Mouse (Mus musculus) hindbrain, embryonic 12.5 days (tissue): Measurements from ENCODE around the gene Ubl7. TPM values are rescaled to one million over a fixed set of nuclear protein-coding genes. Genes with fewer than 3 reads are reported as not detected.
"Not testable (repeated sequence)": the region's sequence is repeated elsewhere in the genome, so short reads cannot be mapped to it uniquely, and the experiment has no call there.

Experiments
- ATAC-seq: fragments of 200-750 bp; cut with Nextera tagmentation; 2 replicates; pipeline ENCODE4 v1.8.0; 2017; ENCODE audit warnings: moderate TSS enrichment; ENCODE audit not compliant: low FRiP score
- H3K27ac ChIP-seq: fragments of 300-500 bp; sonication (generic); 2 replicates; pipeline ENCODE4 v1.5.1; 2016; ENCODE audit warnings: mild to moderate bottlenecking
- H3K27me3 ChIP-seq: fragments of 300-500 bp; sonication (generic); 2 replicates; pipeline ENCODE4 v1.6.1; 2016; ENCODE audit warnings: mild to moderate bottlenecking
- H3K36me3 ChIP-seq: fragments of 300-500 bp; sonication (generic); 2 replicates; pipeline ENCODE4 v1.6.1; 2016; ENCODE audit warnings: mild to moderate bottlenecking
- H3K4me1 ChIP-seq: fragments of 300-500 bp; sonication (generic); 2 replicates; pipeline ENCODE4 v1.6.1; 2016
- H3K4me2 ChIP-seq: fragments of 300-500 bp; sonication (generic); replicated peaks from 2 replicates; pipeline ENCODE4 v1.6.1; 2016; ENCODE audit warnings: mild to moderate bottlenecking
- H3K4me3 ChIP-seq: fragments of 300-500 bp; sonication (generic); 2 replicates; pipeline ENCODE4 v1.5.1; 2016; ENCODE audit warnings: mild to moderate bottlenecking
- H3K9ac ChIP-seq: fragments of 300-500 bp; sonication (generic); 2 replicates; pipeline ENCODE4 v1.6.1; 2016; ENCODE audit warnings: mild to moderate bottlenecking, moderate library complexity
- H3K9me3 ChIP-seq: fragments of 300-500 bp; sonication (generic); replicated peaks from 2 replicates; pipeline ENCODE4 v1.6.1; 2016; ENCODE audit warnings: mild to moderate bottlenecking
- WGBS: fragments of 180-500 bp; shearing (Covaris S2); methylation state at CpG from one replicate; pipeline ENCODE4 v1.1.7; 2016; 5-methylcytosine and 5-hydroxymethylcytosine counted together
- polyA plus RNA-seq: library from polyadenylated mRNA; unstranded; fragments of >200 nt; fragmentation: Nextera tagmentation; extraction: Ambion mirVana; gene quantifications from 2 replicates; pipeline ENCODE4 v1.2.1, GENCODE M21; 2016

Gene Ubl7
- polyA plus RNA-seq, 1 experiment from 2014 or later, result 143 TPM

GRCm38 (mm10) chr9:57881781-57882180, 29.0 kb upstream of the Ubl7 start:
- H3K27me3 ChIP-seq, H3K4me1 ChIP-seq, ATAC-seq, H3K9ac ChIP-seq, H3K4me3 ChIP-seq, H3K9me3 ChIP-seq, H3K27ac ChIP-seq, H3K4me2 ChIP-seq, H3K36me3 ChIP-seq: not testable (repeated sequence)
- 91% methylated on average over 2 of the region's 2 CpGs for WGBS

- H3K4me2 ChIP-seq, result no peak overlapping the region
- H3K4me1 ChIP-seq, result no peaks in the 10 kb centered on the region
- ATAC-seq, result no peak
- no peak overlapping the region for H3K4me3 ChIP-seq
- no peak overlapping the region for H3K9ac ChIP-seq
- no peaks in the 10 kb centered on the region for H3K27me3 ChIP-seq
- no peak overlapping the region for H3K27ac ChIP-seq
- H3K9me3 ChIP-seq, result no peaks in the 10 kb centered on the region
- no peaks in the 10 kb centered on the region for H3K36me3 ChIP-seq
- WGBS, result 48% methylated on average over 1 of the region's 1 CpGs
These were observed 27.4 kb upstream of the Ubl7 start for GRCm38 (mm10) chr9:57883413-57883812.

- Histone ChIP-seq H3K27me3 (no peaks in the 10 kb centered on the region), H3K36me3 (no peaks in the 10 kb centered on the region), H3K27ac (no peak overlapping the region), H3K4me3 (no peak overlapping the region), H3K4me1 (no peaks in the 10 kb centered on the region), H3K9me3 (no peaks in the 10 kb centered on the region), H3K4me2 (no peak overlapping the region), H3K9ac (no peak overlapping the region)
- WGBS, result 88% methylated on average over 6 of the region's 6 CpGs
- no peak for ATAC-seq
These were observed 22.7 kb upstream of the Ubl7 start for GRCm38 (mm10) chr9:57888119-57888518.

- H3K27me3 ChIP-seq, result no peaks in the 10 kb centered on the region
- H3K27ac ChIP-seq, result no peak overlapping the region
- H3K9ac ChIP-seq, result no peak overlapping the region
- H3K4me3 ChIP-seq, result no peak overlapping the region
- H3K4me2 ChIP-seq, result no peak overlapping the region; the same call in 1 of the 2 replicates
- no peaks in the 10 kb centered on the region for H3K9me3 ChIP-seq
- H3K4me1 ChIP-seq, result peaks cover 16% of the 10 kb centered on the region
- H3K36me3 ChIP-seq, result no peaks in the 10 kb centered on the region
- 52% methylated on average over 10 of the region's 10 CpGs for WGBS
- no peak for ATAC-seq
These were observed 10.3 kb upstream of the Ubl7 start for GRCm38 (mm10) chr9:57900478-57900877.

- peak overlapping the region; percentile 28 for H3K4me2 ChIP-seq
- H3K27ac ChIP-seq, result peak overlapping the region; percentile 67
- no peak; the same call in 1 of the 2 replicates for ATAC-seq
- H3K4me1 ChIP-seq, result peaks cover 16% of the 10 kb centered on the region
- H3K27me3 ChIP-seq, result no peaks in the 10 kb centered on the region
- H3K36me3 ChIP-seq, result no peaks in the 10 kb centered on the region
- no peak overlapping the region for H3K4me3 ChIP-seq
- peak overlapping the region; percentile 10; the same call in 1 of the 2 replicates for H3K9ac ChIP-seq
- 24% methylated on average over 9 of the region's 9 CpGs for WGBS
- no peaks in the 10 kb centered on the region for H3K9me3 ChIP-seq
These were observed 9.6 kb upstream of the Ubl7 start for GRCm38 (mm10) chr9:57901197-57901596.

GRCm38 (mm10) chr9:57901601-57902000, 9.2 kb upstream of the Ubl7 start:
- peak overlapping the region; percentile 28 for H3K4me2 ChIP-seq
- peak overlapping the region; percentile 67 for H3K27ac ChIP-seq
- H3K9ac ChIP-seq, result peak overlapping the region; percentile 10; the same call in 1 of the 2 replicates
- peak; percentile 40 for ATAC-seq
- WGBS, result 34% methylated on average over 3 of the region's 3 CpGs
- no peaks in the 10 kb centered on the region for H3K36me3 ChIP-seq
- H3K9me3 ChIP-seq, result no peaks in the 10 kb centered on the region
- H3K27me3 ChIP-seq, result no peaks in the 10 kb centered on the region
- peaks cover 16% of the 10 kb centered on the region for H3K4me1 ChIP-seq
- no peak overlapping the region for H3K4me3 ChIP-seq

GRCm38 (mm10) chr9:57902132-57902531, 8.6 kb upstream of the Ubl7 start:
- Histone ChIP-seq H3K9me3 (no peaks in the 10 kb centered on the region), H3K27me3 (no peaks in the 10 kb centered on the region), H3K36me3 (no peaks in the 10 kb centered on the region), H3K9ac (no peak overlapping the region), H3K4me3 (no peak overlapping the region), H3K27ac (no peak overlapping the region), H3K4me2 (no peak overlapping the region), H3K4me1 (peaks cover 16% of the 10 kb centered on the region)
- ATAC-seq, result no peak
- 72% methylated on average over 4 of the region's 4 CpGs for WGBS

GRCm38 (mm10) chr9:57903589-57904249, 7.1 kb upstream of the Ubl7 start:
- Histone ChIP-seq H3K9me3 (no peaks in the 10 kb centered on the region), H3K36me3 (no peaks in the 10 kb centered on the region), H3K4me3 (no peak overlapping the region), H3K27ac (no peak overlapping the region), H3K4me2 (no peak overlapping the region), H3K4me1 (peaks cover 16% of the 10 kb centered on the region), H3K27me3 (no peaks in the 10 kb centered on the region), H3K9ac (no peak overlapping the region)
- 75% methylated on average over 8 of the region's 8 CpGs for whole genome bisulfite sequencing
- ATAC-seq, result no peak

GRCm38 (mm10) chr9:57904250-57904644, 6.5 kb upstream of the Ubl7 start:
- Histone ChIP-seq H3K4me3 (no peak overlapping the region), H3K9me3 (no peaks in the 10 kb centered on the region), H3K36me3 (no peaks in the 10 kb centered on the region), H3K4me1 (peaks cover 16% of the 10 kb centered on the region), H3K27me3 (no peaks in the 10 kb centered on the region), H3K27ac (no peak overlapping the region), H3K9ac (no peak overlapping the region), H3K4me2 (no peak overlapping the region)
- no peak for ATAC-seq
- WGBS, result 89% methylated on average over 5 of the region's 5 CpGs

GRCm38 (mm10) chr9:57907206-57907605, 3.6 kb upstream of the Ubl7 start:
- Histone ChIP-seq H3K4me1 (peaks cover 16% of the 10 kb centered on the region), H3K9me3 (no peaks in the 10 kb centered on the region), H3K27me3 (no peaks in the 10 kb centered on the region), H3K4me3 (no peak overlapping the region), H3K27ac (no peak overlapping the region), H3K9ac (no peak overlapping the region), H3K4me2 (no peak overlapping the region), H3K36me3 (no peaks in the 10 kb centered on the region)
- ATAC-seq, result no peak
- 84% methylated on average over 6 of the region's 6 CpGs for whole genome bisulfite sequencing

- Histone ChIP-seq H3K36me3 (peaks cover 12% of the 10 kb centered on the region), H3K27ac (no peak overlapping the region), H3K27me3 (no peaks in the 10 kb centered on the region), H3K9me3 (no peaks in the 10 kb centered on the region), H3K9ac (no peak overlapping the region), H3K4me2 (no peak overlapping the region), H3K4me1 (peaks cover 15% of the 10 kb centered on the region), H3K4me3 (no peak overlapping the region)
- ATAC-seq, result no peak
- 86% methylated on average over 5 of the region's 5 CpGs for WGBS
These were observed 1.8 kb downstream of the Ubl7 start for GRCm38 (mm10) chr9:57912571-57912970.

- H3K9ac ChIP-seq, result no peak overlapping the region
- H3K4me3 ChIP-seq, result no peak overlapping the region
- H3K4me1 ChIP-seq, result no peaks in the 10 kb centered on the region
- no peak for ATAC-seq
- H3K27me3 ChIP-seq, result no peaks in the 10 kb centered on the region
- no peaks in the 10 kb centered on the region for H3K9me3 ChIP-seq
- H3K4me2 ChIP-seq, result no peak overlapping the region
- peaks cover 78% of the 10 kb centered on the region for H3K36me3 ChIP-seq
- no peak overlapping the region for H3K27ac ChIP-seq
- WGBS, result 94% methylated on average over 9 of the region's 9 CpGs
These were observed 10.8 kb downstream of the Ubl7 start for GRCm38 (mm10) chr9:57921491-57922060.

- H3K36me3 ChIP-seq, result peaks cover 84% of the 10 kb centered on the region
- no peak for ATAC-seq
These were observed 11.6 kb downstream of the Ubl7 start for GRCm38 (mm10) chr9:57922381-57922780.

More at GRCm38 (mm10) chr9:57922381-57922780, 11.6 kb downstream of the Ubl7 start:
- no peak overlapping the region for H3K4me3 ChIP-seq
- WGBS, result 94% methylated on average over 5 of the region's 5 CpGs
- H3K4me2 ChIP-seq, result no peak overlapping the region
- H3K9me3 ChIP-seq, result no peaks in the 10 kb centered on the region
- no peak overlapping the region for H3K27ac ChIP-seq
- H3K9ac ChIP-seq, result no peak overlapping the region
- no peaks in the 10 kb centered on the region for H3K4me1 ChIP-seq
- H3K27me3 ChIP-seq, result no peaks in the 10 kb centered on the region
